Mouse (Mus musculus): Measurements from ENCODE around the gene 1700010B08Rik.
"Not testable (repeated sequence)": the region's sequence is repeated elsewhere in the genome, so short reads cannot be mapped to it uniquely, and the experiment has no call there.

1700010B08Rik gene

DNA sequence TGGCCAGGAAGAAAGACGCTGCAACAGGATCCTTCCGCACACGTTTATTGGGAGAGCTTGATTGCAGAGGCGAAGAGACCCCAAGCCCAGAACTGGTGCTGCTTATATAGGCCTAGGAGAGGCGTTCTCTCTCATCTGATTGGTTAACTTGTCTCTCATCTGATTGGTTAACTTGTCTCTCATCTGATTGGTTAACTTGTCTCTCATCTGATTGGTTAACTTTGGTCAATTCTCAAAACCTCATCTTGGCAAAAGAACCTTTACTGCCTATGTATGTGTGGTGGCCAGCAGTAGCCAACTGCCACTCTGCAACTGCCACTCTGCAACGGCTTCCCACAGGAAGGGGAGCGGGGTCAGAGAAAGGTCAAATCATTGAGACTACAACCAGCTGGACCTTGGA is at the start of gene 1700010B08Rik:
Gene 1700010B08Rik (plus strand): TSS at position 301 of the 400 bp plus-strand sequence.
- not testable (repeated sequence) for DNase-seq (ENCODE audit: low spot score)

DNA sequence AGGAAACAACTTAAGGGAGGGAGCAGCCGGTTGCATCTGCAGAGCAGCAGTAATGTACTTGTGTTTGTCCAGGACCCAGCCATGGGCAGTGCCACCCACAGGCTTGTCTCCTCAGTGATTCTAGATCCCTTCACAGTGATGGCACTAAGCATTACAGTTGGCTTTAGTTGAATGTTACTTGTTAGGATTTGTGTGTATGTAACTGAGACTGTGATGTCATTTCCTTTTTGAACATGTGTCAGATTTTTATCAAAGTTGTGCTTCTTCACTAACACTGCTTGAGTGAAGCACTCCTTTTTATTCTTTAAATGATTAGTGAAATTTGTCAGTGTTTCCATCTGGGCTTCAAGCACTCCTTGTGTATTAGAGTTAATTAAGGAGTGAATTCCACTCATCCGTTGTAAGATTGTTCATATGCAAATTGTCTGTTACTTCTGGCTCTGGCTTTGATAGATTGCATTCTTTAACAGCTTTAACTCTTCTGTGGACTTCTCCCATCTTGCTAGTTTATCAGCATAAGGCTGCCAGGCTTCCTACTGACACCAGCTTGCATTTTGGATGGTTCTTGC is 46.8 kb upstream of the 1700010B08Rik start:
- no peak for DNase-seq (ENCODE audit: low spot score)

DNA sequence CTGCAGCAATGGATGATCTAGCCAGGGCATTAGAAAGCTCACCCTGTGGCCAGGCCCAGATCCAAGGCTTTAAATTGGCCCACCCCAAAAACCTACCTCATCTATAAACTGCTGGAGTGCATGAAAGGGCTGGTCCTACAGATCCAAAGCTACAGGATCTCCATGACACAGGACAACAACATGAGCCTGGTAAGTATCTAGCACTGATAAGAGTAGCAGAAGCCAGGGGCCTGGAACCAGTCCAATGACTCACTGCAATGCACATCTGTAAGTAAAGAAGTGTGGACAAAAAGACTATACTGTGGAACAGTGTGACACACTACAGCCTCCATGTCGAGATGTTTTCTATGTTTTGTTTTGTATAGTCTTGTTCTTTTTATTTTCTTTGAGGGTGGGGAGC is 45.7 kb upstream of the 1700010B08Rik start:
- no peak for DNase-seq (ENCODE audit: low spot score)

DNA sequence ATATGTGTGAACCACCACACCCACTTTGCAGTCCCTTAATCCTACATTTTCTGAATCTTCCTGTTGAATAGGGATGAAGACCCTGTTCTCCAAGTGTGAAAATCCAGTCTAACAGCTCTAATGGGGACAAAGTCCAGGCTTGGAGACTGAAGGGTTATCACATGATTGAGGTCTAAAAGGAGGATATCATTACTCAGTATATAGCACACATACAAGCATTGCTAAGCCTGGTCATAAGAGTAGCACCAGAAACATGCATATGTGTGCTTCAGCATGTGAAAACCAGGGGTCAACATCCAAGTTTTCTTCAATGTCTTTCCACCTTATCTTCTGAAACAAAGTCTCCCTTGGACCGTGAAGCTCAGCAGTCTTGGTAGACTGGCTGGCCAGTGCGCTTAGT is 40.6 kb upstream of the 1700010B08Rik start:
- DNase-seq (ENCODE audit: low spot score) = no peak

DNA sequence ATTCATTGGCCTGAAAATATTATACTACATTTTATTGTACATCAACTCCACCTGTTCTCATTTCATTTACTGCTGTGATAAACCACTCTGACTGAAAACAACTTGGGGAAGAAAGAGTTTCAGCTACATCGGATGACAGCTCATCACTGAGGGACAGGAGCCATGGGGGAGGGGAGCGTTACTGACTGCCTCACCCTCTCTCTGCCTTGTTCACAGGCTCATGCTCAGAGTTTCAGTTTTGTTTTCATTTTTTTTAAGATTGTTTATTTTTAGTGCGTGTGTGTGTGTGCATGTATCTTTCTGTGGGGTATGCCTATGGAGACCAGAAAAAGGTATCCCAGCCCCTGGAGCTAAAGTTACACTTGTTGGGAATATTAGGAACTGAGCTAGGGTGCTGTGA is 40.0 kb upstream of the 1700010B08Rik start:
- no peak for DNase-seq (ENCODE audit: low spot score)

DNA sequence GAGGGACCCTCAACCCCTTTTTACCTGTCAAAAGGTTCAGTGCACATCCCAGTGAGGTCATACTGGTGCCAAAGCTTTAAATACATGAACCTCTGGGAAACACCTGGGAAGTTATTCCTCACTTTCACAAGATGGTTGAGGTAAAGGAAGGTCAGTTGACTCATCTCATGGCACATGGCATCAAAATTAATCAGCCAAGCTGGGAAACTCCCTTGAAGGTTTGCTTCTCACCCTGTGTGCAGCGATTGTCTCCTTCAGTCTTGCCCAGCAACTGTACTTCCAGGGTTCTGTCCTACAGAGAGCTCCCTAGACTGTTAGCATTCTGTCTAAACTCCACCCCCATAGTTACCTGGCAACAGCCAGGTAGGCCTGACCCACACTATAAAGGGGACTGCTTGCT is 39.1 kb upstream of the 1700010B08Rik start:
- no peak for DNase-seq (ENCODE audit: low spot score)

DNA sequence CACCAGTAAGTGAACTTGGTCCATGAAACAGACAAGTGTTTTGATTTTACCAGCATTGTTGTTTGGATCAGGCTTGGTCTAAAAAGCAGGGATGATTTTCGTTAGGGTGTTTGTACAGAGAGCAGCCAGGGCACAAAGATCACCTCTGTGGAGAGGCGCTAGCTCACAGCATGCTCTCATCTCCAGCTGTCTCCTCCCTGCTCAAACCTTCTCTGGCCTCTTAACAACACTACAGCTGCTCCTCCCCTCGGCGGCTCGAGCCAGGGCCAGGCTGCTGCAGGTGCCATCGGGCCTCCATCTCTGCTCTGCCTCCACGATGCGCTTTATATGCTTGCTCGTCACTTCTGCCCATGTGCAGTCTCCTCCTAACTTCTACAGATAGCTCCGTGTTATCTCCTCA is 36.4 kb upstream of the 1700010B08Rik start:
- DNase-seq (ENCODE audit: low spot score) = no peak

DNA sequence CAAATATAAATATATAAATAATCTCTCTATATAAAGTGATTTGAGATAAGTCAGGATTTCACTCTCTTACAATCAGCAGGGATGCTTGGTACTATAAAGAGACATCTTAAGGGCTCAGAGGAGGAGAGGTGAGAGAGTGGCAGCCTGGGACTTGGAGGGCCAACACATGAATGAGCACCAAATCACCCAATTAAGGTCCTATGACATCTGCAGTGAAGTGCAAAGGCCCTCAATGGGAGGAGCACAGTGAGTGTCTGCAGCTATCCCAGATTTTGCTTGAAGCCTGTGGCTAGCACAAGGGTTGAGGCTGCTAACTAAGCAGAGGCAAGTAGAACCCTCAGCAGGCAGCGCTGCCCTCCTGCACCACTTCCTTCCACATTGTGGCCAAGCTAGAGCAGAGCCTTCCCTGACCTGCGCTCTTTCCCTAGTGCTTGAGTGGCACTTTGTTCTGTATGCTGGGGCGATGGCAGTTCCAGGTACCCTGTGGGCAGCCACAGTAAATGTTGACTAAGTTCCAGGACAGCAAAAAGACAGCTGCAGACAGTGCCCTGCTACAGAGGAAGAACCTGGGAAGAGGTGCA is 33.3 kb upstream of the 1700010B08Rik start:
- no peak for DNase-seq (ENCODE audit: low spot score)

DNA sequence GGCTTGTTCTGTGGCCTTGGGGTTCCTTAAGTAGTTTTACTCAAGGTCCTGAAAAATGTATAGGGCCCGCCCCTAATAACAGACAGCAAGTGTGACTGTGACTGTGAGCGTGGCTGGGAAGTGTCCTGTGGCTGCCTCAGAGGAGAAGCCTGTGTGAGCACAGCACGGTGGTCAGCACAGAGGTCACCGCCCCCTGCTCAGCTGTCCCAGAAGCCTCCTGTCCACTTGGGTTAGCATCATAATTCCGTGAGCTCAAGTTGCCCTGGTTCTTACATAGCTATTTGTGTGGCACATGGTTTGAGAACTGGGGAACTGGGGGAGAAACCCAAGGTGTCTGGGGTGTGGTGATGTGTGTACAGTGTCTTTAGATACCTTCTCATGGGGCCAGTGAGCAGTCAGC is 31.9 kb upstream of the 1700010B08Rik start:
- no peak for DNase-seq (ENCODE audit: low spot score)

DNA sequence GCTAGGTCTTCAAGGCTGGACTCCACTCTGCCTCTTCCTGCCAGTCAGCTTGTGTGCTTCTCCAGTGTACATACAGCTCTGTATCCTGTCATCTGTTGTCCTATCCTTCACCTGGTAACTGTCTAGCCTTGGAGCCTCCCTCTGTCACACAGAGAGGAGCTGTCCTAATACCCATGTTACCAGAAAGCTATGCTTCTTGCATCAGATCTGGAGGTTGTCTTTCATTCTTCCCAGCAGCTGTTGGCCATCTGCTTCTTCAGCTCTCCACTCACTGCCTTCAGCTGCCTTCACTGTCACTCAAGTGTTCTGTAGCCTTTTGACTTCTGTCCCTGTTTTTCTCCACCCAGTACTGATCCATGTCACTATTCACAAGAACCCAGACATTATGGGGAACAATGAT is 29.4 kb upstream of the 1700010B08Rik start:
- no peak for DNase-seq (ENCODE audit: low spot score)

DNA sequence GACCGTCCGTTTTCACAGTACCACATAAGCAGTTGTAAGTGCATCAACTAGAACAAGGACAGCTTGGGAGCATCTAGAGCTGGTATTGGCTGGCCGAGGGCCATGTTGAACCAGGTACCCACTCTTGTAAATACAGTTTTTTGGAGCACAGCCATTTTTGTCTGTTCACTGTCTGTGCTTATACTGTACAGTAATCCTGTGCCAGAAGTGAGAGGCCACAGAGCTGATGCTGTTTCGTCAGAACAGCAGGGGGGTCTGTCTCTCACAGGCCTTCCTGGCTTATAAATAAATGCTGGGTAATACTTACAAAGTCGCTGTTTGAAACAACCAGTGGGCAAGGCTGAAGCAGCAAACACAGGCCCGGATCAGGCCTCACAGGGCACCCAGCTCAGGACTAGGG is 27.5 kb upstream of the 1700010B08Rik start:
- DNase-seq (ENCODE audit: low spot score) = no peak

DNA sequence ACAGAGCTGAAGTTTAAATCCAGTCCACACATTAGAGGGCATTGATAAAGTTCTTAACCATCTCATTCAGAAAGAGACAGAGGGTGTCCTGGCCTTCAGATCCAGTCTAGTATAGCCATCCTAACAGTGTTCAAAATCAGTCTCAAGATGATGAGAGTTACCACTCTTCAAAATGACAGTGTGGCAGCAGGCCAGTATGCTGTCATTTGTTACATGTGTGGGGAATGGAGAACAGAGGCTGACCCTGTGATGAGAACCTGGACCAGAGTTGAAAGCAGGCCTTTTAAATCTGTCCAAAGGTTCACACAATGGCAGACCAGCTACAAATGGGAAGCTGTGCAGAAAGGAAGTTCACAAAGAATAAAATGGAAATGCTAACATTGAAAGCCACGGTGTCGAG is 26.5 kb upstream of the 1700010B08Rik start:
- DNase-seq (ENCODE audit: low spot score) = no peak

DNA sequence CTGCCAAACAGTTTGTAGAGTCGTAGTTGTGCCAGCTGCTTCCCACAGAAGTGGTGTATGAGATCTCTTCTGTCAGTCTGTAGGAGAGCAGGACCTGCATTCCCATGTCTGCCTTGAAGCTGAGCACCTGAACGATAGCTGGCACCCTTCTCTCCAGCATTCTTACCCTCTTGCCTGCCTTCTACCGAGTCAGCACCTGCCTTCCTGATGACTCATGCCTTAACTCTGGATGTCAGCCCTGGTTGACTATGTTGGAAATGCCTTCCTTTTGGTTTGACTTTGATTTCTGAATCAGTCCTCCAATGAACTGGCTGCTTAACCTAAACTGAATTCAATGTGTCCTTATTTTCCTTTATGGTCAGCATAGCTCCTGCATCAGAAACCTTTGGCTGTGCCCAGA is 20.4 kb upstream of the 1700010B08Rik start:
- DNase-seq (ENCODE audit: low spot score) = no peak

DNA sequence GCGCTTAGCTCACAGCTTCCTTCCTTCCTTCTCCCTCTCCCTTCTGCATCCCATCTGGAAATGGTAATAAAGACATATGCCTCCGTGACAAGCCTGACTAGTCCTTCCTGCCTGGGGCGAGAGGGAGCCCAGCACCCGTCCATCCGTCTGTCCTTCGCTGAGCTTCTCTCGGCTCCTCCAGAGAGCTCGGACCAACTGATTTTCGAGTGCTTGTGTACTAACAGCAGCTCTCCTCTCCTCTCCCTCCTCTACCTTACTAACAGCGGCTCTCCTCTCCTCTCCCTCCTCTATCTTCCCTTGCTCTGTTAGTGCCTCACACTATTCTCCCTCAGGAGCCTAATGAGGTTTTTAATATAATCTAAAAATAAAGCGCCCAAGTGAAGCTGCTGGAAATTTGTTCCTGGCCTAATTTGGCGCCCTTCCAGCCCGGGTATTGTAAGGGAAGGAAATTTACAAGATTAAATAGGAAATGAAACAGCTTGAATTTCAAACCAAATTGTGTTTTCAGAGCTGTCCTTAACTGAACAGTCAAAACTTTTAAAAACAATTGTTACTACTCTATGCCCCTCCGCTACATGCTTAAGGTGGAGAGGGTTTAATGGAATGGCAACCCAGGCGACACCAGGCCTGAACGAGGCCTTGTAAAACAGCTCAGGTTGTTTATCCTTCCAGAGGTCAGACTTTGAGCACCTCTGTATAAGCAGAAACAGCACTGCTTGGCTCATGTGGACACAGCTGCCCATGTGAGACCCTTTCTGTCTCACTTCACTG is 16.9 kb upstream of the 1700010B08Rik start:
- no peak for DNase-seq (ENCODE audit: low spot score)

DNA sequence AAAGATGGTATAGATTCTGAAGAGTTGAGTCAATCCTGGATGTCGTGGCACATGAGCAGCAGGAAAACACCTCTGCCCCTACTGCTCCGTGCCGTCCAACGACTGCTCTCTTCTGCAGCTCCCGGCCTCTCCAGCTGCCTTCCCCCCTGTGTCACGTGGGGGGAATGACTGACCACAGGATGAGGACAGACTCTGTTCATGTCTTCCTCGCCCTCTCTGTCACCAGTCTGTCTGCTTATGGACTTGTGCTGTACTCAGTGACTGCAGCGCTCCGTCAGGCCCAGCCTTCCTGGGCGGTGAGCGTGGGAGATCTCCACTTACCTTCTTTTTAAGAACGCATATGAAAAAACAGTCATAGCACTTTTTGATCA is 16.4 kb upstream of the 1700010B08Rik start:
- no peak for DNase-seq (ENCODE audit: low spot score)

DNA sequence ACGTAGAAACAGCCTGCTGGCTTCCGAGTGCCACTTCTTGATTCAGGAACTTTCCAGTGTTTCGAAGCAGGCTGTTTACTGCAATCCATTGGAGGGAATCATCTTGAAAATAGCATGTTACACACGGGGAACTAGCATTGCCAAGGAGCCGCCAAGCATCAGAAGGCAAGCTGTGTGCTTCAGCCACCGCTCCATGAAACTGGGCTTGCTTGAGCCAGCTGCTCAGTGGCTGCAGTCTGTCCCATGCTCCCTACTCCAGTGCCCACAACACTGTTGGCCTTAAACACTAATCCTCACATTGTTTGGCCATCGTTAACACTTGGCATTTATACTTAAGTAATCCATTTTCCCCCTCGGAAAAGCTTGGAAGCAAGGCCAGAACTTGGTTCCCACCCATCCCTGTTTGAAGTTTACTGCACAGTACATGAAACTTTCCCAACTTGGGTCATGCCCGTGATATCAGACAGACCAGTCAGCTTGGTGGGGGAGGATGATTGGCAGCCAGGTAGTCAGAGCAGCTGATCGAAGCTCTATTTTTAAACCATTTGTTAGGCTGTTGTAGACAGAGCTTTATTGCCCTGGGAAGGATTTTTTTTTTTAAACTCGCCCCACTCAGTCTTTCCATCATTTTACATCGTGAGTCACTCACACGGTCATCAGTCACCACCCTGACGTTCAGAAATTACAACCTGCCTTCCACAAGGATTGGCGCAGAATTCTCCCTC is 13.2 kb upstream of the 1700010B08Rik start:
- no peak for DNase-seq (ENCODE audit: low spot score)

DNA sequence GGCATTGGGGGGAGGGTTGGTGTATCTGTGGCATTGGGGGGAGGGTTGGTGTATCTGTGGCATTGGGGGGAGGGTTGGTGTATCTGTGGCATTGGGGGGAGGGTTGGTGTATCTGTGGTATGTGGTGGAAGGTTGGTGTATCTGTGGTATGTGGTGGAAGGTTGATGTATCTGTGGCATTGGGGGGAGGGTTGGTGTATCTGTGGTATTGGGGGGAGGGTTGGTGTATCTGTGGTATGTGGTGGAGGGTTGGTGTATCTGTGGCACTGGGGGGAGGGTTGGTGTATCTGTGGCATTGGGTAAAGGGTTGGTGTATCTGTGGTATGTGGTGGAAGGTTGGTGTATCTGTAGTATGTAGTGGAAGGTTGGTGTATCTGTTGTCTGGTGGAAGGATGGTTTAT is 11.6 kb upstream of the 1700010B08Rik start:
- DNase-seq (ENCODE audit: low spot score) = not testable (repeated sequence)

DNA sequence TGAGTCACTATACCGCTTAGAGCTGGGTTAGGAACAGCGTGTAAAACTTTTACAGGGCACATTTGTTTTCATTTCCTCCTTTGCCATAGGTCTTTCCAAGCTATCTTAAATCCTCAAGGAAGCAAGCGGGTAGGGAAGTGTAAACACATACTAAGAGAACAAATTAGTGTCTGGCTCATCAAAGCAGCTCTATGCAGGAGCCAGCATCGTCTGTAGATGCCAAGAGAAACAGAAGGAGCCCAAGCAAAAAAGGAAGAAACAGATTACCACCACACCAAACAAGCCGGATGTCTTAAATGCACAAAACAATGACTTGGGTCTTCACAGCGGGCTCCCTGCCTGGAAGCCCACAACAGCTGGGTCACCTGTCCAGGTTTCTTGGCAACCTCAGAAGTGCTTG is 9.0 kb upstream of the 1700010B08Rik start:
- DNase-seq (ENCODE audit: low spot score) = no peak

DNA sequence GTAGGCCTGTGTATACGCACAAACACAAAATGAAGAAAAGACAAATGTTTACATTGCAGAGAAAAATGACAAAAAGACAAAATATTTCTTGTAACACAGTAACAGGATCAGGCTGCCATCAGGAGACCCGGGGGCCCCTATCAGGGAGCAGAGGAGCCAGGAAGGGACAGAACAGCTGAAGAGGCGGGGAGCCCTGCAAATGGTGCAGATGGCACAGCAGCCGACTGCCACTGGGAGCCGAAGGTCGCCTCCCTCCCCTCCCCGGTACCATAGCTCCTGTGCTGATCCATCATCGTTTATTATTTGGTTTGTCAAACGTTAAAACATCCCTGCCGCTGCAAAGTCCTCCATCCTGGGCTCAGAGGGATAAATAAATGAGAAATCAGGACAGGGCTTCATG is 6.6 kb upstream of the 1700010B08Rik start:
- DNase-seq (ENCODE audit: low spot score) = no peak

DNA sequence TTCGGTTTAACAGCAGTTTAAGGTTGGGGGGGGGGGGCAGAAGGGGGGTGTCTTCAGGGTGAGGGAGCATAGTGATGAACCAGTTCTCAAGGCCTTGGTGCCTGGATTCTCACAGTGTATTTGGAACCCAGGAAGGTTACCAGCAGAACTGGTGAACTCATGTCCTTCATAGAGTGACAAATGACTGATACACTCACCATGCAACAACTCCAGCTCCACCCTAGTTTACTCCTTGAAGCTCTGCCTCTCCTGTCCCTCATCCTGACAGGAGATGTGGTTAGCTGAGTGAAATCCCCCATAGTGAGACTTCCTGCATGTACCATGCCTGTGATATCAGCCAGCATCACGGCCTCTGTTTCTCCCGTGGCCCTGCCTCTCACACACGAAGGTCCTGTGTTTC is 6.0 kb upstream of the 1700010B08Rik start:
- DNase-seq (ENCODE audit: low spot score) = no peak

DNA sequence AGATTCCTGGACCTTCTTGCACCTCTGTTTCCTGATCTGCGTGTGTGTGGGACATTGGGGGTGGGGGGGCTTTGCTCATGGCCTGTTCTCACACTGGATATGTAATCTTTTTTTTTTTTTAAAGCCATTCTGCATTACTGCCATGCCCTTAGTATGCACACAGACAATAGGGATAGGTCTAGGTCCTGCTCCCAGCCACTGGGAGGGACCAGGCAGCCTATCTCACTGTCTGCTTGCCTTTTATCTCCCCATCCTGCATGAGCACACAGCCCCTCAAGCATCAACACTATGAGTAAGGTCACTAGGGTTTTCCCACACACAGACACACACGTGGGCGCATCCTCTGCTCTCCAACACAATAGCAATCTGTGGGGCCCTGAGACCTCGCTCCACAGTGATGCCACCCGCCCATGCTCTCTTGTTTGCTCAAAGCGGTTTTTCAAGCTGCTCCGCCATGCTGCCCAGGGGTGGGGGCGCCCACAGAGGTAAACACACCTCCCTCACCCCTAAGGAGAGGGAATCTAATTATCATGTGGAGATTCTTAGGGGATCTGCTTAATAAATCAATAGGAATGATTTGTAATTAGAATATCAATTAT is 4.5 kb upstream of the 1700010B08Rik start:
- no peak for DNase-seq (ENCODE audit: low spot score)

DNA sequence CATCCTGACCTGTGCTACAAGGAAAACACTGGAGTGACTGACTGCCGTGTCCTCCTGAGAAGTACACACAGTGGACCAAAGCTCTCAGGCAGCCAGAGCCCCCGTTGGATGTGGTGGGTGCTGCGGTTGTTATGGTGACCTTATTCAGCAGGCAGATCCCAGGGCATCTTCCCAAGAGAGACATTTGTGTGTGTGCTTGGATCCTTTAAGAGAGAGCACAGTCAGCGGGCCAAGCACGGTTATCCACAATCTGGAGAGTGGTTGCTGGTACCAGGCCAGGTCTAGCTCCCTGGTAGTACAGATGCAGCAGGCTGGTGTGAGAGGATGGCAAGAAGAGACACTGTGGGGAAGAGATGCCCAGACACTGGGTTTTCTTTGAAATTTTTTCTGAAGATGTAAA is 2.2 kb upstream of the 1700010B08Rik start:
- DNase-seq (ENCODE audit: low spot score) = no peak
